Mouse (Mus musculus): ENCODE measurements around the gene Tubg1.

The Tubg1 gene

GRCm38 (mm10) chr11:101167211-101167962, 47.6 kb downstream of the Tubg1 start:
- no peak for DNase-seq (ENCODE audit: low spot score)

GRCm38 (mm10) chr11:101167963-101168300, 48.2 kb downstream of the Tubg1 start:
- no peak for DNase-seq (ENCODE audit: low spot score)

GRCm38 (mm10) chr11:101168301-101168980, 48.7 kb downstream of the Tubg1 start:
- no peak for DNase-seq (ENCODE audit: low spot score)

GRCm38 (mm10) chr11:101169301-101170107, 49.8 kb downstream of the Tubg1 start:
- no peak for DNase-seq (ENCODE audit: low spot score)

- no peak for DNase-seq (ENCODE audit: low spot score)
Observed at GRCm38 (mm10) chr11:101170354-101170810, 50.6 kb downstream of the Tubg1 start, which contains the start of gene Cntnap1. TSS of gene Cntnap1 (plus strand) at chr11:101170523.

GRCm38 (mm10) chr11:101170811-101171610, 51.3 kb downstream of the Tubg1 start, which contains the start of gene Plekhh3:
TSS of gene Plekhh3 (minus strand) at chr11:101171351.
- DNase-seq (ENCODE audit: low spot score) = peak; percentile 82

GRCm38 (mm10) chr11:101171721-101172433, 52.1 kb downstream of the Tubg1 start:
- DNase-seq (ENCODE audit: low spot score) = no peak

GRCm38 (mm10) chr11:101172434-101172815, 52.7 kb downstream of the Tubg1 start:
- no peak for DNase-seq (ENCODE audit: low spot score)

- no peak for DNase-seq (ENCODE audit: low spot score)
Observed at GRCm38 (mm10) chr11:101173112-101173511, 53.4 kb downstream of the Tubg1 start.

- DNase-seq (ENCODE audit: low spot score) = peak; percentile 79
Observed at GRCm38 (mm10) chr11:101173631-101174388, 54.1 kb downstream of the Tubg1 start.

- no peak for DNase-seq (ENCODE audit: low spot score)
Observed at GRCm38 (mm10) chr11:101174389-101174745, 54.6 kb downstream of the Tubg1 start.

GRCm38 (mm10) chr11:101174851-101175628, 55.3 kb downstream of the Tubg1 start, which contains the start of gene Ccr10:
TSS of gene Ccr10 (minus strand) at chr11:101175443.
- DNase-seq (ENCODE audit: low spot score) = no peak

- no peak for DNase-seq (ENCODE audit: low spot score)
Observed at GRCm38 (mm10) chr11:101175636-101176116, 55.9 kb downstream of the Tubg1 start.
